Mouse (Mus musculus): Measurements from ENCODE around the gene Pde1c. TPM values are rescaled to one million over a fixed set of nuclear protein-coding genes. Genes with fewer than 3 reads are reported as not detected.
"Not testable (repeated sequence)": the region's sequence is repeated elsewhere in the genome, so short reads cannot be mapped to it uniquely, and the experiment has no call there.

Pde1c gene
- 37.1 and 54.3 TPM in 2 replicates for polyA plus RNA-seq (2012; rRNA removed)

DNA sequence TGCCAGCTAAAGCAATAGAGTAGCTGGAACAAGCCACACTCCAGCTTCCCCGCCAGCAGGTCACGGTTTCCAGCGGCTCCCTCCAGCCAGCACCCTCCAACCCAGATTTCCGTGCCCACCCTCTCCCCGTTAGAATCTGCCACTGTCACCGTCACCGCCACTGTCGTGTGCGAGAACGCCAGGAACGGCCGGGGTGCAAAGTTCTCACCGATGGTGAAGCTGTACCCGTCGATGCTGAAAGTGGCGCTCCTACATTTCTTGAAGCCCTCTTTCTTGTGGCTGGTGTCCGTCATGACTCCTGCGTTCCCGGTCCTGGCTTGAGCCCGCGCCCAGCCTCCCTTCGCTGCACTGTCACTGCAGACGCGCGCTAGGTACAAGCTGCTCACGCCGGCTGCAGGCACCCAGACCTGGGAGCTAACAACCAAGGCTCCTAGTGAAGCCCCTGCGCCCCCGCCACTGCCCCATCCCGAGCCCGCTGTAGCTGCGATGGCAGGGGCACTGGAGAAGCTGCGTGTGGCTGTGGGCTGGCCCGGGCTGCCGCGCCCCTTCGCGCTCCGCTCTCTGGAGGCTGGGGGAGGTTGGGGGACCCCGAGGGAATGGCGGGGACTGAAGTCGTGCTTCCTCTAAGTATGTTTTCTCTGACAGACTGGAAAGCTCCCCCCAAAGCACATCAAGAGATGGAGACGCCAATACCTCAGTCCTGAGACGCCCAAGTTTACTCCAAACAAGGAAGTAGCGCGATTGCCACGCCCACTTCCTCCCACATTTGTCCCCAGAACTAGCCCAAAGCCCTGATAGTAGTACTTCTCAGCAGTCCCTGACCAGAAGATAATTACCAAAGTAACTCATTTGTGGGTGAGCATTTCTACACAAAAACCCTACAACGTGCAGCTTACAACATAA, at the start of gene Pde1c:
Gene Pde1c (minus strand): TSS at position 634 of the 903 bp plus-strand sequence.
- Histone ChIP-seq H3K27me3 (ENCODE audit: control insufficient read depth, insufficient read depth, low read length) (no peaks in the 10 kb centered on the region), H3K27ac (ENCODE audit: control insufficient read depth, insufficient read depth, low read depth, low read length) (no peak within 1 kb of the TSS), H3K4me1 (ENCODE audit: control insufficient read depth, insufficient read depth, low read length) (peaks cover 6% of the 10 kb centered on the region), H3K4me3 (ENCODE audit: control insufficient read depth, low read depth, low read length) (peak within 1 kb of the TSS; percentile 56), H3K36me3 (ENCODE audit: control insufficient read depth, insufficient read depth, low read length) (no peaks in the 10 kb centered on the region)
- TF ChIP-seq POLR2A (IDR thresholded peaks at IDR 0.05; ENCODE audit: control insufficient read depth, low read depth, low read length): no peak
- TF ChIP-seq CTCF (IDR thresholded peaks at IDR 0.05; ENCODE audit: control insufficient read depth, insufficient read depth, insufficient replicate concordance, low read depth, low read length): no peak

DNA sequence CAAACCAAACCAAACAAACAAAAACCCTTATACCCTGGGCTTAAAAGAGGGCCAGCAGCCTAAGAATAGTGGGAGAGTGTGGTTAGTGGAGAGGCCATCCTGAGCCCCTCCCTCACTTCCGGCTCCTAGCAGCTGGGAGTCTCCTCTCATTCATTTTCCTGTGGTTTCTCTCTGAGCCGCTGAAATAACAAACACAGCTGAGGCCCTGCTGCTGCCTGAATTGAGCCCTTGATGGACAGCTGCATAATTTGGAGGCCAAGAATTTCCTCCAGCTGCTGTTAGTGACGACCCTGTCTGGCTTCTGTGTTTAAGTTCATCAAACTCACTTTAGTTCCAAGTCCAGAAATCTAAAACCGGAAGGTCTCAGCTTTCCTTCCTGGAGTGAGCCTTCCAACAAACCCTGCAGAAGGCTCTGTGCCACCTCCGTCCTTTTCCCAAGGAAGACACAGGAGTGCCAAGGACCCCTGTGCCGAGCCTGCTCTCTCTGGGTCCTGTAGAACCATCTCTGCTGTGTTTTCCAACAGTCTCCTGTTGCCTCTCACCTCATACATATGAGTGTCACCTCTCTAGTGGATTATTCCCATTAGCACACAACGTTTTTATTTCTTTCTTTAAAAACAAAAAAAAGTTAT, 48.2 kb upstream of the Pde1c start:
- H3K36me3 ChIP-seq (ENCODE audit: control insufficient read depth, insufficient read depth, low read length): no peaks in the 10 kb centered on the region
- no peak overlapping the region for H3K4me3 ChIP-seq (ENCODE audit: control insufficient read depth, low read depth, low read length)
- H3K4me1 ChIP-seq (ENCODE audit: control insufficient read depth, insufficient read depth, low read length): peaks cover 11% of the 10 kb centered on the region
- H3K27me3 ChIP-seq (ENCODE audit: control insufficient read depth, insufficient read depth, low read length): no peaks in the 10 kb centered on the region
- no peak for TF ChIP-seq CTCF (IDR thresholded peaks at IDR 0.05; ENCODE audit: control insufficient read depth, insufficient read depth, insufficient replicate concordance, low read depth, low read length)
- no peak for TF ChIP-seq POLR2A (IDR thresholded peaks at IDR 0.05; ENCODE audit: control insufficient read depth, low read depth, low read length)
- no peak overlapping the region for H3K27ac ChIP-seq (ENCODE audit: control insufficient read depth, insufficient read depth, low read depth, low read length)

DNA sequence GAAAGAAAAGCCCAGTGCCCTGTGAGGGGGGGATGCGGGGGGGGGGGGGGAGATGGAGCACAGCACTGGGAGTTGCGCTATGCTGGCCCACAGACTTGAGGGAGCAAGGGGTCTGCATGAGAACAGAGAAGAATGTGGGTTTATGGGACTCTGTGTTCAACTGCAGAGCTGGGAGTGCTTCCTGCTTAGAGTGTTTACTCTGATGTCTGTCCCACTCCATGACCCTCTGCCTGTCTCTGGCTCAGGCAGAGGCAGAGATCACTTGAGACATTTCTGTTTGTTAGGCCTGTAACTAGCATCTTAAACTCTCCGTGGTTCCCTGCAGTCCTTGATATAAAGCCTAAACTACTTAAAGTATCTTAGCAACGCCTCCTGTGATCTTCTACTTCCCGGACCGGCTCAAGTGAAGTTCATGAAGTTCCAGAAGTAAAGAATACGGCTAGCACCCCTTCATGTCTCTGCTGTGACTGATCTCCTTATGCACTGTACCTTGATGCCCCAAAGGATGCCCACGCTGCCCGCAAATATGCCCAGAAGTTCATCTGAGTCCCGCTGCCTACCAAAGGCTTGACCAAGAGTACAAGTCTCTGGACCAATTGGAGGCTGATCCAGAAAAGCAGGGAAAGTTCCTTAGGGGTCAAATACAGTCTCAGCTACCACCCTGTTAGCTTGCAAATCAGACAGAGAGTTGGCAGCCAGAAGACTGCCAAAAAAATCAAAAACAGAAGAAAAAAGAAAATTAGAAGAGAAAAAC, 47.5 kb upstream of the Pde1c start:
- no peaks in the 10 kb centered on the region for H3K36me3 ChIP-seq (ENCODE audit: control insufficient read depth, insufficient read depth, low read length)
- H3K27me3 ChIP-seq (ENCODE audit: control insufficient read depth, insufficient read depth, low read length): no peaks in the 10 kb centered on the region
- peaks cover 11% of the 10 kb centered on the region for H3K4me1 ChIP-seq (ENCODE audit: control insufficient read depth, insufficient read depth, low read length)
- H3K27ac ChIP-seq (ENCODE audit: control insufficient read depth, insufficient read depth, low read depth, low read length): no peak overlapping the region
- no peak for TF ChIP-seq POLR2A (IDR thresholded peaks at IDR 0.05; ENCODE audit: control insufficient read depth, low read depth, low read length)
- TF ChIP-seq CTCF (IDR thresholded peaks at IDR 0.05; ENCODE audit: control insufficient read depth, insufficient read depth, insufficient replicate concordance, low read depth, low read length): no peak
- H3K4me3 ChIP-seq (ENCODE audit: control insufficient read depth, low read depth, low read length): no peak overlapping the region

DNA sequence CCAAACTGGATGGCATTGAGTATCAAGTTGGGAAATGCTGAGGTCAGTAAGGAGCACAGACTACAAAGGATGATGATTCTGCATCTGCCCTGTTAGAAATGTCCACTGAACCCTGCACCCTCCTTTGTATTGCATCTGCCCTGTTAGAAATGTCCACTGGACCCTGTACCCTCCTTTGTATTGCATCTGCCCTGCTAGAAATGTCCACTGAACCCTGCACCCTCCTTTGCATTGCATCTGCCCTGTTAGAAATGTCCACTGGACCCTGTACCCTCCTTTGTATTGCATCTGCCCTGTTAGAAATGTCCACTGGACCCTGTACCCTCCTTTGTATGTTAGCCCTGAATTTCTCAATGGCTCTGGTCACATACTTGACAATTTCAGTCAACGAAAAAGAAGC, 40.6 kb upstream of the Pde1c start:
- not testable (repeated sequence) for H3K27ac ChIP-seq (ENCODE audit: control insufficient read depth, insufficient read depth, low read depth, low read length); H3K27me3 ChIP-seq (ENCODE audit: control insufficient read depth, insufficient read depth, low read length); H3K36me3 ChIP-seq (ENCODE audit: control insufficient read depth, insufficient read depth, low read length); H3K4me1 ChIP-seq (ENCODE audit: control insufficient read depth, insufficient read depth, low read length); H3K4me3 ChIP-seq (ENCODE audit: control insufficient read depth, low read depth, low read length)

DNA sequence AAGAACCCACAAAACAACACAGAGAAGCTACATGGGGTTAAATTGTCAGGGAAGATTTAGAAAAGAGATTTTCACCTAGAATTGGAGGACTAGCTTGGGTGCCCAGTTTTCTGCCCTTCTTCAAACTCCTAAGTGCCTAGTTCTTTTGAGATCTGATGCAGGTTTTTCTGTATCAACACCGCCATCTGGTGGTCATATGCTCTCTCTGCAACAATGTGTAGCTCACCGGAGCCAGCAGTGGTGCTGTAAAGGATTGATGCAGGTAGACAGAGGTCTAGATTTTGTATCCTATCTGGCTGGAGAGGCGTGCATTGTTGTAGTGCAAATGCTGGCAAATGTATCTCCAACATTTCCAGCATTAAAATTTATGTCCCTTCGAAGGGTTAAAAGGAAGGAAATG, 39.4 kb upstream of the Pde1c start:
- H3K36me3 ChIP-seq (ENCODE audit: control insufficient read depth, insufficient read depth, low read length): no peaks in the 10 kb centered on the region
- H3K27ac ChIP-seq (ENCODE audit: control insufficient read depth, insufficient read depth, low read depth, low read length): no peak overlapping the region
- peak; percentile 25; the same call in 1 of the 2 replicates for TF ChIP-seq CTCF (IDR thresholded peaks at IDR 0.05; ENCODE audit: control insufficient read depth, insufficient read depth, insufficient replicate concordance, low read depth, low read length)
- TF ChIP-seq POLR2A (IDR thresholded peaks at IDR 0.05; ENCODE audit: control insufficient read depth, low read depth, low read length): no peak
- no peaks in the 10 kb centered on the region for H3K27me3 ChIP-seq (ENCODE audit: control insufficient read depth, insufficient read depth, low read length)
- no peaks in the 10 kb centered on the region for H3K4me1 ChIP-seq (ENCODE audit: control insufficient read depth, insufficient read depth, low read length)
- H3K4me3 ChIP-seq (ENCODE audit: control insufficient read depth, low read depth, low read length): no peak overlapping the region

DNA sequence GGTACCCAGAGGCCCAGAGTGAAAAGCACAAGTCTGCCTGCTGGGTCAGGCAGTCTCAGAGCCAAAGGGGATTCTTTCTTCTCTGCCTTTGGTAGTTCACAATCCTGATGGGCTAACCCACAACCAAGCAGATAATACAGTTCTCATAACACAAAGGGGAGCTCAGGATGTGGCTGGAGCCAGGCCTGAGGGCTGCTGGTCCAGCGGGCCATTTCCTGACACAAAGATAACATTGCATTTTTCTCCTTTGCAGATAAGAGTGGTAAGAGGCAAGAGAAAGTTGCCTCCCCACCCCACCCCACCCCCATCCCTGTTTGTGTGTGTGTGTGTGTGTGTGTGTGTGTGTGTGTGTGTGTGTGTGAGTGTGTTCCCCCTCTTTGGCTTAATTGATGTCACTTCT, 10.7 kb upstream of the Pde1c start:
- Histone ChIP-seq H3K27me3 (ENCODE audit: control insufficient read depth, insufficient read depth, low read length) (no peaks in the 10 kb centered on the region), H3K27ac (ENCODE audit: control insufficient read depth, insufficient read depth, low read depth, low read length) (no peak overlapping the region), H3K4me3 (ENCODE audit: control insufficient read depth, low read depth, low read length) (no peak overlapping the region), H3K36me3 (ENCODE audit: control insufficient read depth, insufficient read depth, low read length) (no peaks in the 10 kb centered on the region), H3K4me1 (ENCODE audit: control insufficient read depth, insufficient read depth, low read length) (no peaks in the 10 kb centered on the region)
- no peak for TF ChIP-seq CTCF (IDR thresholded peaks at IDR 0.05; ENCODE audit: control insufficient read depth, insufficient read depth, insufficient replicate concordance, low read depth, low read length)
- no peak for TF ChIP-seq POLR2A (IDR thresholded peaks at IDR 0.05; ENCODE audit: control insufficient read depth, low read depth, low read length)

DNA sequence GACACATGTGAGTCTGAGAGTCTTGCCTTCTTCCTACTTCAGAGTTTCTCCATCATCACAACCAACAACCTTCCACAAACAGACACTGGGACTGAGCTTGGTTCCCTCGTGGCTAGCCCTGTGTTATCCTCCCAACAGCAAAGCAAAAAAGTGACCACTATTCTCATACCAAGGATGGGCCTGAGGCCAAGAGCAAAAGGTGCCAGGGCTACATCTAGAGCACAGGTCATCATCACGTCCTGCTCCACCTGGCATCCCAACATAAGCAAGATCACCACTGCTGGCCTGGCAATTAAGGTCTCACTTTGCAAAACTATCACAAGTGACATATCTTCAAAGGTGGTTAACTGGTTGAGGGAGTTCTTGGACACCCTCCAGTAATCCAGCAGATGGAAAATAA, 8.0 kb downstream of the Pde1c start:
- Histone ChIP-seq H3K27me3 (ENCODE audit: control insufficient read depth, insufficient read depth, low read length) (no peaks in the 10 kb centered on the region), H3K4me1 (ENCODE audit: control insufficient read depth, insufficient read depth, low read length) (no peaks in the 10 kb centered on the region), H3K4me3 (ENCODE audit: control insufficient read depth, low read depth, low read length) (no peak overlapping the region), H3K36me3 (ENCODE audit: control insufficient read depth, insufficient read depth, low read length) (no peaks in the 10 kb centered on the region), H3K27ac (ENCODE audit: control insufficient read depth, insufficient read depth, low read depth, low read length) (no peak overlapping the region)
- no peak for TF ChIP-seq POLR2A (IDR thresholded peaks at IDR 0.05; ENCODE audit: control insufficient read depth, low read depth, low read length)
- no peak for TF ChIP-seq CTCF (IDR thresholded peaks at IDR 0.05; ENCODE audit: control insufficient read depth, insufficient read depth, insufficient replicate concordance, low read depth, low read length)
